Mouse (Mus musculus) mature B cell (primary cell): ENCODE measurements around the gene Spin2c.

Experiments
- in situ Hi-C: fragments of 300-500 bp; cut with MboI; formaldehyde crosslinking; loops from 2 replicates; pipeline ENCODE4 v1.14.3; 2019

The Spin2c gene

DNA sequence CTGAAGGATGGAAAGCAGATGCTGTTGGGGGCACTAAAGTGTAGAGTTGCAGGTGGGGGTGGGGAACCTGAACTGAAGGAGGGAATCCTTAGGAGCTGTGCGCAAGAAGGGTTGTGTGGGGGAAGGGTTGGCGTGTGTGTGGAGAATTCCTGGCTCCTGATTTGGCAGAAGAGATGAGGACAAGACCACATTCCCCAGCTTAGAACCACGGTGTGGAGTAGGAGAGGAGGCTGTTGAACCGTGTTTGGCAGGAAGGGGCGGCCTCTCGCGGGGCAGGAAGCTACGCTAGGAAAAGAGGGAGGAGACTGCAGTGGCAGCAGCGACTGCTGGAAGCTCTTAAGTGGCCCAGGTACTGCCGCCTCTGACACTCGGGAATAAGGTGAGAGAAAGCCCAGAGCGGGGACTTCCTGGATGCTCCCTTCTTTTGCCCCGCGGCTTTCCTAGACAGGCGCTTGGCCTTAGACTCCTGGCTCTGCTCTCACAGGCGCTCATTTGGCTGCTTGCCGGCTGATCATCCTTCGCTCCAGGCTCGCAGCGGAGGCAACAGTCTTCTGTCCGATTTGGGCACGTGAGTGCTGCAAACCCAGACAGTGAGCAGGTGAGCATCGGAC is at the start of gene Spin2c:
Gene Spin2c, plus strand, starts transcription at position 275 of the 611 bp plus-strand sequence.
- in situ Hi-C loops = no loop called here

DNA sequence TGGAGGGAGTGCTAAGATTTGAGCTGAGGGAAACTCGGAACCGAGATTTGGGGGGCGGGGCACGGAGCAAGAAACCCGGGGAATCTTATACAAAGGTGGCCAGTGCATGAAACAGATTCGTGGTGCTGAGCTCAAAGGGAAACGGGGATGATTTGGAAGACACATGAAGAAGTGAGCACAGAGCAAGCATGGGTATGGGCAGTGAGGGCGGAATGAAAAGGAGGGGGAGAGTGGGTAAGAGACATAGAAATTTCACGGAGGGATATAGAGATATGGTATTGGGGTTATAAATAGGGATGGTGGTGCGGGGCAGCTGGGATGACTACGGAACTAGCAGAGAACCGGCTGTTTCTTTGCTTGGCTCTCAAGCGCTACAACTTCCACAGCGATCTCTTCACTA is 581 bp downstream of the Spin2c start:
- in situ Hi-C loops = no loop called here
